Mouse (Mus musculus): ENCODE results near the gene Wnt2b.

DNA sequence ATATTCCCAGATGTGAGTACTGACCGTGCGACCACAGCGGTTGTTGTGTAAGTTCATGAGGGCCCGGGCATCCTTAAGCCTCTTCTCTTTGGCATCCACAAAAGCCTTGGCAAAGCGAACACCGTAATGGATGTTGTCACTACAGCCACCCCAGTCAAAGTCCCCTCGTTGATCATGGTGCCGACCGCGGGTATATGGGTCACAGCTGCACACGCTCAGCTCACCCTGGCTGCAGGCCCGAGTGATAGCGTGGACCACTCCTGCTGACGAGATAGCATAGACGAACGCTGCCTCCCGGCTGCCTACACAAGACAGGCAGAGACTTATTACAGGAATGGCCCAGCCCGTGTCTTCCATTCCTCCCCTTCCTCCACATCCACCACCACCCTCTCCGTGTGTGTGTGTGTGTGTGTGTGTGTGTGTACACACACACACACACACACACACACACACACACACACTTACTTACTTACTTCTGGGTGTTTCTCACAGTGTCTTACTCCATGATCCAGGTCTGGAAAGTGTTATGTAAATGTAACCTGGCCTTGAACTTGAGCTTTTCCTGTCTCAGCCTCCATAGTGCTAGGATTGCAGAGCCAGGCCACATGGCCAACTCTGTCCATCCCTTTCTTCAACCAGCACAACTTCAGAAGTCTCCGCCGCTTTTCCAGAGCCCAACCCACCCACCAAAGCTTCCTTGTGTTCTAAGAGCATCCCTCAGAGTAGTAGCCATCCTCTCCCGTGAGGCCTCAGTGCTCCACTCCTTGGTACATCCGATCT, 8.6 kb downstream of the Wnt2b start:
- TF ChIP-seq GATA1 (IDR thresholded peaks at IDR 0.05; ENCODE audit: low read length) (no peak), TAL1 (IDR thresholded peaks at IDR 0.05; ENCODE audit: low read length) (no peak)

Measured in erythroblast, embryonic 14.5 days (primary cell).